In genomic region chr6:125039533-125040153, GRCm38 (mm10) we compare ENCODE assay signal across 8 mouse cellular contexts. TPM values are rescaled to one million over a fixed set of nuclear protein-coding genes. Genes with fewer than 3 reads are reported as not detected.
A peak's percentile ranks its signal among the peaks of the same experiment; 100 is the strongest.
DNase-seq lines count a peak whose midpoint lies in the region; ATAC-seq and TF ChIP-seq lines count a peak whose summit lies in the region.

Gene Ing4 (plus strand): TSS chr6:125039760.

- H3K27ac ChIP-seq in MEL (ENCODE audit: control insufficient read depth, low read depth, low read length): peak within 1 kb of the TSS; percentile 88
- H3K27ac ChIP-seq in cerebellum, adult 2 months (ENCODE audit: insufficient read depth, low read length): no peak within 1 kb of the TSS
- H3K27ac ChIP-seq in forebrain, postnatal 0 days (ENCODE audit: low read depth, low read length): peak within 1 kb of the TSS; percentile 86
- peak within 1 kb of the TSS; percentile 84 for H3K27ac ChIP-seq in lung, embryonic 15.5 days

- H3K79me2 ChIP-seq in MEL (ENCODE audit: control insufficient read depth, insufficient read depth, low read length, poor library complexity): peaks cover 5% of the 10 kb centered on the region; the same call in 1 of the 2 replicates

- H3K4me1 ChIP-seq in MEL (ENCODE audit: control insufficient read depth in 1 of 2, insufficient read depth in 2 of 2, low read length in 2 of 2): peaks cover 13 to 18% of the 10 kb centered on the region in 2 experiments
- no peaks in the 10 kb centered on the region for H3K4me1 ChIP-seq in cerebellum, adult 2 months (ENCODE audit: control insufficient read depth, insufficient read depth, low read length)
- peaks cover 6% of the 10 kb centered on the region; the same call in 1 of the 2 replicates for H3K4me1 ChIP-seq in forebrain, postnatal 0 days (ENCODE audit: insufficient read depth)
- H3K4me1 ChIP-seq in lung, embryonic 15.5 days: peaks cover 13% of the 10 kb centered on the region

- H3K36me3 ChIP-seq in MEL (ENCODE audit: control insufficient read depth in 1 of 2, insufficient read depth in 2 of 2, low read length in 2 of 2): peaks cover 0 to 22% of the 10 kb centered on the region in 2 experiments; a peak in 3 of 4 replicates
- peaks cover 30% of the 10 kb centered on the region for H3K36me3 ChIP-seq in forebrain, postnatal 0 days (ENCODE audit: insufficient read depth)
- peaks cover 39% of the 10 kb centered on the region for H3K36me3 ChIP-seq in lung, embryonic 15.5 days

- peak within 1 kb of the TSS; percentile 81 to 86 for H3K4me3 ChIP-seq in MEL (ENCODE audit: control insufficient read depth in 1 of 2, insufficient read depth in 1 of 2, low read depth in 2 of 2, low read length in 2 of 2)
- H3K4me3 ChIP-seq in cerebellum, adult 2 months (replicated peaks; ENCODE audit: insufficient read depth, low read depth, low read length): peak within 1 kb of the TSS; percentile 96
- H3K4me3 ChIP-seq in forebrain, postnatal 0 days (ENCODE audit: low read depth, low read length): peak within 1 kb of the TSS; percentile 77
- peak within 1 kb of the TSS; percentile 74 for H3K4me3 ChIP-seq in lung, embryonic 15.5 days

- TF ChIP-seq EP300 in MEL (IDR thresholded peaks at IDR 0.05; ENCODE audit: low read depth in 1 of 2, low read length in 2 of 2): no peak

- peak; percentile 99 for DNase-seq in MEL (ENCODE audit: low read depth, low spot score)
- DNase-seq in cerebellum, adult 2 months: peak; percentile 89 to 95
- peak; percentile 96 for DNase-seq in forebrain, postnatal 0 days
- peak; percentile 90 for DNase-seq in heart, postnatal 4 days
- DNase-seq in layer of hippocampus, adult 8-10 months (ENCODE audit: low spot score in 2 of 2): peak; percentile 92
- DNase-seq in ovary, adult 18-20 months (ENCODE audit: low spot score): peak; percentile 88
- DNase-seq in thymus, postnatal 0 days (ENCODE audit: low spot score): peak; percentile 96

- no peak for TF ChIP-seq CTCF in MEL (IDR thresholded peaks at IDR 0.05 in 2 of 3, conservative IDR thresholded peaks at IDR 0.05 in 1 of 3; ENCODE audit: control insufficient read depth in 1 of 3, insufficient read depth in 1 of 3, low read depth in 2 of 3, low read length in 3 of 3, poor library complexity in 1 of 3, severe bottlenecking in 1 of 3)
- TF ChIP-seq CTCF in cerebellum, adult 2 months (IDR thresholded peaks at IDR 0.05; ENCODE audit: borderline replicate concordance, insufficient read depth, low read depth, low read length): no peak
- TF ChIP-seq CTCF in forebrain, postnatal 0 days (IDR thresholded peaks at IDR 0.05; ENCODE audit: low read depth): no peak

- under 1% methylated on average over 26 of the region's 26 CpGs for WGBS in cerebellum, adult 2 months
- WGBS in forebrain, postnatal 0 days: under 1% methylated on average over 26 of the region's 26 CpGs
- under 1% methylated on average over 26 of the region's 26 CpGs for WGBS in lung, embryonic 15.5 days

- peak within 1 kb of the TSS; percentile 73 for H3K4me2 ChIP-seq in forebrain, postnatal 0 days (ENCODE audit: low read depth)
- H3K4me2 ChIP-seq in lung, embryonic 15.5 days: peak within 1 kb of the TSS; percentile 60

- H3K27me3 ChIP-seq in MEL (ENCODE audit: control insufficient read depth in 1 of 2, insufficient read depth in 2 of 2, low read length in 2 of 2): no peaks in the 10 kb centered on the region
- no peaks in the 10 kb centered on the region for H3K27me3 ChIP-seq in cerebellum, adult 2 months (ENCODE audit: control insufficient read depth, insufficient read depth, low read length)
- H3K27me3 ChIP-seq in forebrain, postnatal 0 days (ENCODE audit: insufficient read depth, low read length): no peaks in the 10 kb centered on the region
- H3K27me3 ChIP-seq in lung, embryonic 15.5 days: no peaks in the 10 kb centered on the region

- H3K9me3 ChIP-seq in MEL (replicated peaks; ENCODE audit: insufficient read depth, low read length): no peaks in the 10 kb centered on the region
- no peaks in the 10 kb centered on the region for H3K9me3 ChIP-seq in forebrain, postnatal 0 days (ENCODE audit: low read length)
- no peaks in the 10 kb centered on the region for H3K9me3 ChIP-seq in lung, embryonic 15.5 days

- ATAC-seq in forebrain, postnatal 0 days: peak; percentile 96
- ATAC-seq in lung, embryonic 15.5 days (ENCODE audit: borderline replicate concordance, extremely low read depth, low FRiP score, low TSS enrichment): peak; percentile 94

- H3K9ac ChIP-seq in MEL (ENCODE audit: control insufficient read depth, low read depth, low read length, poor library complexity, severe bottlenecking): peak within 1 kb of the TSS; percentile 80
- H3K9ac ChIP-seq in forebrain, postnatal 0 days: peak within 1 kb of the TSS; percentile 70
- peak within 1 kb of the TSS; percentile 66 for H3K9ac ChIP-seq in lung, embryonic 15.5 days

- TF ChIP-seq RAD21 in MEL (IDR thresholded peaks at IDR 0.05; ENCODE audit: low read depth, low read length): no peak

- TF ChIP-seq POLR2A in MEL (IDR thresholded peaks at IDR 0.05; ENCODE audit: control insufficient read depth in 1 of 2, insufficient read depth in 1 of 2, low read depth in 1 of 2, low read length in 2 of 2, poor library complexity in 1 of 2): peak; percentile 36 to 45; a peak in 2 of 4 replicates
- TF ChIP-seq POLR2A in cerebellum, adult 2 months (IDR thresholded peaks at IDR 0.05; ENCODE audit: borderline replicate concordance, insufficient read depth, low read length): peak; percentile 50; the same call in 1 of the 2 replicates

TF ChIP-seq in MEL, 35 proteins besides CTCF, POLR2A, EP300 and RAD21:
- peak; percentile 87; the same call in 1 of the 2 replicates for TF ChIP-seq POLR2AphosphoS2 (IDR thresholded peaks at IDR 0.05; ENCODE audit: low read length)
- no peak for TF ChIP-seq USF1 (IDR thresholded peaks at IDR 0.05; ENCODE audit: low read depth, low read length)
- peak; percentile 35; the same call in 1 of the 2 replicates for TF ChIP-seq NRF1 (IDR thresholded peaks at IDR 0.05; ENCODE audit: insufficient read depth, low read depth, low read length, poor library complexity, severe bottlenecking)
- TF ChIP-seq HCFC1 (IDR thresholded peaks at IDR 0.05; ENCODE audit: low read depth, low read length): peak; percentile 98
- TF ChIP-seq E2F4 (IDR thresholded peaks at IDR 0.05; ENCODE audit: borderline replicate concordance, low read depth, low read length): peak; percentile 96
- TF ChIP-seq MAX (IDR thresholded peaks at IDR 0.05; ENCODE audit: low read length): peak; percentile 92
- TF ChIP-seq ZNF384 (IDR thresholded peaks at IDR 0.05; ENCODE audit: low read depth, low read length): peak; percentile 100
- peak; percentile 83 for TF ChIP-seq TBP (IDR thresholded peaks at IDR 0.05; ENCODE audit: low read depth, low read length)
- TF ChIP-seq ETS1 (IDR thresholded peaks at IDR 0.05; ENCODE audit: low read depth, low read length): peak; percentile 80
- no peak; the same call in 1 of the 2 replicates for TF ChIP-seq NELFE (IDR thresholded peaks at IDR 0.05; ENCODE audit: low read depth, low read length)
- TF ChIP-seq CHD2 (IDR thresholded peaks at IDR 0.05; ENCODE audit: low read length): no peak
- TF ChIP-seq GATA1 (IDR thresholded peaks at IDR 0.05; ENCODE audit: low read depth, low read length): 0 out of 2 replicates have a peak, but pooled peaks have one; percentile 10
- TF ChIP-seq KAT2A (conservative IDR thresholded peaks at IDR 0.05; ENCODE audit: low read depth, low read length): peak; percentile 96
- peak; percentile 86 for TF ChIP-seq MYC (IDR thresholded peaks at IDR 0.05; ENCODE audit: low read depth, low read length)
- TF ChIP-seq ZC3H11A (IDR thresholded peaks at IDR 0.05; ENCODE audit: low read depth, low read length): no peak
- TF ChIP-seq SIN3A (IDR thresholded peaks at IDR 0.05; ENCODE audit: low read length): peak; percentile 99
- peak; percentile 100 for TF ChIP-seq ELF1 (IDR thresholded peaks at IDR 0.05; ENCODE audit: low read depth, low read length)
- TF ChIP-seq JUND (IDR thresholded peaks at IDR 0.05; ENCODE audit: low read depth, low read length): no peak
- no peak; the same call in 1 of the 2 replicates for TF ChIP-seq MAZ (IDR thresholded peaks at IDR 0.05; ENCODE audit: low read depth, low read length)
TF ChIP-seq in MEL: peak in this region for 13.

RNA-seq across cellular contexts. Expression of gene Ing4, which starts in this region (rescaled TPM):
- 26.3 and 29.5 TPM in 2 replicates for total RNA-seq in MEL (2012; rRNA removed)
- 10 to 100 TPM in 1 of 2 experiments, not detected in 1; 34.9 TPM for polyA plus RNA-seq in MEL (2012; ENCODE audit: insufficient read depth in 1 of 2, insufficient read length in 2 of 2, low read depth in 1 of 2, low replicate concordance in 2 of 2, missing spikeins in 1 of 2)
- polyA plus RNA-seq in cerebellum, adult 2 months (2012; rRNA removed): 75.7 and 80.2 TPM in 2 replicates
- 83.4 and 103 TPM in 2 replicates for total RNA-seq in forebrain, postnatal 0 days (2014; rRNA removed)
- 102 and 111 TPM in 2 replicates for polyA plus RNA-seq in forebrain, postnatal 0 days (2015; fragmentation: Nextera tagmentation; extraction: Ambion mirVana)
- 10 to 100 TPM; 40.8 to 43.6 TPM for total RNA-seq in heart, postnatal 4 days (2021)
- total RNA-seq in layer of hippocampus, adult 8-10 months (2022): 10 to 100 TPM; 50.1 to 63.5 (median 55.4) TPM
- 138 and 149 TPM in 2 replicates for polyA plus RNA-seq in lung, embryonic 15.5 days (2015; fragmentation: Nextera tagmentation; extraction: Ambion mirVana)
- 113 and 118 TPM in 2 replicates for polyA plus RNA-seq in thymus, postnatal 0 days (2015; fragmentation: Nextera tagmentation; extraction: Ambion mirVana)
